Mouse (Mus musculus) liver, adult (tissue): ENCODE results near the gene Tnrc6c.

Experiments
- GATA4 ChIP-seq: IDR thresholded peaks from 2 replicates; pipeline ENCODE4 v1.6.1; 2014; ENCODE audit warnings: mild to moderate bottlenecking, low read length; ENCODE audit not compliant: insufficient replicate concordance

Gene Tnrc6c

DNA sequence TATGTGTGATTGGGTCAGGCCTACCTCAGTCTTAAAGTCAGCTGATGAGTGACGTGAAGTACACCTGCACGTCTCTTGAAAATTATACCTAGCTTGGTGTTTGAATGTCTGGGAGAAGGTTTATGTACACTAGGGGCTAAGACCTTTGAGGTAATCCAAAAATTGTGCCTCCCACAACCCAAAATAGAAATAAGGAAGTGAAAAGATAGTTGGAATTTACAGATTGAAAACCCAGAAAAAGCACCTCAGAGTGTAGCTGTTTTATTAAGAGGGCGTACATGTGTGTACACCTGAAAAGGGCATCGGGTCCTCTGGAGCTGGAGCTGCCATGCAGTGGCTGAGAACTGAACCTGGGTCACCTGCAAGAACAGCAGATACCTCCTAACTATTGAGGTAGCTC, 24.1 kb downstream of the Tnrc6c start:
- TF ChIP-seq GATA4 = no peak

DNA sequence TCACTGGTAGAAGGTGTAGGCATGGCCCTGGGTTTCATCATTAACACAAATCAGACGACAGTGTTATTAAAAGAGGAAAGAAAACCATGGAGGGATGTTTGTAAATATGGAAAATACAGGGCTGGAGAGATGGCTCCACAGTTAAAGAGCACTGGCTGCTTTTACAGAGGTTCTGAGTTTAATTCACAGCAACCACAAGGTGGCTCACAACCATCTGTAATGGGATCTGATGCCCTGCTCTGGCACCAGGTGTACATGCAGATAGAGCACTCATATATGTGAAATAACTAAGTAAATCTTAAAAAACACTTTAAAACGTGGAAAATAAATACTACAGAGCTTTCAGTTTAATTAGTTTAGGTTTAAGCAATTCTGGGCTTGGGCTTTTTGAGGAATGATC, 24.7 kb downstream of the Tnrc6c start:
- TF ChIP-seq GATA4 = no peak

DNA sequence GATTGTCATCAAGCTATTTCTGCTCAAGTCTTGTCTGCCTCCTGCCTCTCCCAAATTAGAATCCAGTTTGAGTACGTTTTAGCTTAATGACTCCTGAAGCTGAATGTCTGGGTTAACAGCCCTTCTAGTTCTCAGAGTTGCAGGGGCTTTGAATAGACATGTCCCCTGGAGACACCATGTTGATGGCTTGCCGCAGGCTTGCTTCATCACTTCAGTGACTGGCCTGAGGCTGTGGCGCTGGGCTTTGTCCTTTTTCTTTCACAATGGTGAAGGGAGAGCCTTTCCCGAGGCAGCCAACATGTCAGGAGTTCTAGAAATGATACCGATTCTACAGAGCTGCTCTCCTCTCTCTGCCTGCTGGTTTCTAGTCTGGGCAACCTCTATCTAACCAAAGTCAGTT, 30.6 kb downstream of the Tnrc6c start:
- TF ChIP-seq GATA4 = no peak

DNA sequence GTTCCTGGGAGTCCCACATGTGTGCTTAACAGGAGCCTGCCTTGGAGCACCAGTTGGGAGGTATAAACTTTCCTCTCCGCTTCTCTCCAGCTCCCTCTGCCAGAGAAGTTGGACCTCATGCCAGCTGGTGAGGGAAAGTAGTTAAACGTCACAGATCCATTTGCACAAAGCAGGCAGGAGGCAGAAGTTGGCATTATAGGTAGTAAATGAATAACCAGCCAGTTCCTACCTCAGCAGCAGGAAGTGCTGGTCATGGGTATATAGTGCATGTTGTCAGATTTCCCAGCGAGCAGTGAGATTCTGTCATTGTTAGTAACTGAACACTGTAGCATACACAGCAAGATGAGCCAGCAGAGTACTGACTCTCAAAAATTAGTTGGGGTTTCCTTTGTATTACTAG, 31.4 kb downstream of the Tnrc6c start:
- TF ChIP-seq GATA4 = no peak

DNA sequence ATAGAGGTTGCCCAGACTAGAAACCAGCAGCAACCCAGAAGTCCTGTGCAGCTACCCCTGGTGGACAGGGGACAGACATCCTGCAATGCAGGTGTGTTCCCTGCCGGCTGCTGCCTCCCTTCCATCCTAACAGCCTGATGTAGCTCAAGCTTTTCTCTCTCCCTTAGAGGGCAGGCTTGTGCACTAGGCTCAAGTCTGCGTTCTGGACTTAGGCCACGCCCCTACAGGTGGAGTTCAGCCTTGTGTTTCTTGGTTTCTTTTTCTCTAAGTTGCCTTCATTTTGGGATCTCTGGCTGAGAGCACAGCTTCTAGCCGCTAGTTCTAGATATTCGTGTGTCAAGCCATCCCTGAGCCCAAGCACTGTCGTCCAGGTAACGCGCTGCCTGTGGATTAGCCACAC, 31.9 kb downstream of the Tnrc6c start:
- no peak for TF ChIP-seq GATA4

DNA sequence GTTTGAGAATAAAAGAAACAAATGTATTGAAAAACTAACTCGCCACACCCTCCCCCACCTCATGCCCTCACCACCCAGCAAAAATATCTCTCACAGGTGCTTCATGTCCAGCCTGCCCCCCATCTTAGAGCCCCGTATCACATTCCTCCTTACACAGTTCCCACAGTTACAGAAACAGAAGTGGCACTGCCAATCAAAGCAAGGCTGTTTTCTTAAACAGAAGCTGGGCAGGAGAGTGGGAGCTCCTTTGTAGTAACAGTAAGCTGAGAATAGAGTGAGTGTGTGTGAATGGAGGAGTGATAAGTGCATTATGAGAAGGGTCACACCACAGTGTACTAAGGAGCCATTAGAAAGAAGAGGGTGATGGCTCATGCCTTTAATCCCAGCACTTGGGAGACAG, 34.5 kb downstream of the Tnrc6c start:
- no peak for TF ChIP-seq GATA4

DNA sequence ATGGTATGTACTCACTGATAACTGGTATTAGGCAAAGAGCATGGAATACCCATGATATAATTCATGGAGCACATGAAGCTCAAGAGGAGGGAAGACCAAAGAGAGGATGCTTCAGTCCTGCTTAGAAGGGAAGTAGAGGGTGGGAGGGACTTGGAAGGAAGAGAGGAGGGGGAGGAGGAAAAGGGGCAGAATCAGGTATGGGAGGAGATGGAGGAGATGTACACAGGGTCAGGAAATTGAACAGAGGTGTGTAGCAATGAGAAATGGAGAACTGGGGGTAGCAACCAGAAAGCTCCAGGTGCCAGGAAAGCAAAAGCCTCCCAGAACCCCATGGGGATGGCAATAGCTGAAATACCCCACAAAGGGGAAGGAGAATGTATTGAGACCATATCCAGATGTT, 37.2 kb downstream of the Tnrc6c start:
- no peak for TF ChIP-seq GATA4

DNA sequence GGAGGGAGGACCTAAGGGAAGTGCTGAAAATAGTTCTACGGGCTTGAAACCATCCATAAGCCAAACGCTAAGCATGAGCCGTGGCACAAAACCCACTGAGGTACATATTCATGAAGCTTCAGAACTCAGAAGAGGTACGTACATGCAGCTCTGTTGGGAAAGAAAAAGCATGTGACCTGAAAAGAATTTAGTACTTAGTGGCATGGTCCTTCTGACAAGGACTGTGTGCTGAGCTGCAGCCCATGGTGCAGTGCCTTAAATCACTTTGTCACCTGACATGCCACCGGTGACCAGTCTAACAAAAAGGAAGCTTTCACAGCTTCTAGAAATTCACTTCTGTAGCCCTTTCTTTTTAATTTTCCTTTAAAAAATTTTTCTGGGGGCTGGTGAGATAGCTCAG, 40.0 kb downstream of the Tnrc6c start:
- TF ChIP-seq GATA4 = no peak

DNA sequence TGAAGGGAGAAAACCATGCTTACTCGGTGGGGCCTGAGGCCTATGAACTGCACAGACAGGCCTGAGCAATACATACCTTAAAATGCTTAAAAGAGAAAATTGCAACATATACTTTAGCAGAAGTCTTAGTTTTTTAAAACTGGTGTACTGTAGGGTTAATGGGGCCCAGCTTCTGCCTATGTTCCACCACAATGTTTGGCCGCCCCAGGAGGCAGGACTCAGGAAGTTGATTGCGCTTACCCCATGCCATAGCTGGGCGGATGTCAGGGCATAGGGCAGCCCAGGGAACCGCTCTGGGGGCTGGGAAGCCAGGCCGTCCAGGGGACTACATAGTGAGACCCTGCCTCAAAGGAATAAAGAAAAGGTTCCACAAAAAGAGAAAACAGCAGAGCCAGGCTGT, 42.5 kb downstream of the Tnrc6c start:
- no peak for TF ChIP-seq GATA4

DNA sequence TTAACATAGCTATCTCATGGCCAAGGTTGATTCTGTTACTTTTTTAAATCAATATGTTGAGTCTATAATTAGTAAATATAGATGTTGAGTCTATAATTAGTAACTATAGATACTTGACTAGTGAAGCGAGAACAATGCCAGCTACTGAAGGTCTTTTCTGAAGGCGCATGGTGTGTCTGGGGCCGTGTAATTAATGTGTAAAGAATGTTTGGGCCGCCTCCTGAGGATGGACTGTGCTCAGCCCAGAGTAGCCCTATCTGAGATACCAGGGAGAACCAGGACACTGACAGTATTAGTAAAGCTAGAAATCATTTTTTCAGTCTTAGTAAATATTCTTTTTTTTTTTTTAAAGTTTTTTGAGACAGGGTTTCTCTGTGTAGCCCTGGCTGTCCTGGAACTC, 46.8 kb downstream of the Tnrc6c start:
- no peak for TF ChIP-seq GATA4

DNA sequence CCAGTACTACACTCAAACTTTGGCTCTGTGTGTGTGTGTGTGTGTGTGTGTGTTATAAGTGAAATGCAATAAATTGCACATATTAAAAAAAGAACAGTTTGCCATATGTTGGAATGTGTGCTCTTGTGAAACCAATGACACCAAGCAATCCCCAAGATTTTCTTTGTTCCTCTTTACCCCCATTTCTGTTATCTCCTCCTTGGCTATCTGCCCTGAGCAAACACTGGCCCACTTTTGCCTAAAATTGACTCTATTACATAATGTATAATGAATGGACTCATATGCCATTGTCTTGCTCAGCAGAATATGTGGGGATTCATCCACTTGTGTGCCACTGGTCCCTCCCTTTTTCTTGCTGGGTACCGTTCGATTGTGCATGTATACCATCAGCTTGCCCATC, 52.2 kb downstream of the Tnrc6c start:
- no peak for TF ChIP-seq GATA4

DNA sequence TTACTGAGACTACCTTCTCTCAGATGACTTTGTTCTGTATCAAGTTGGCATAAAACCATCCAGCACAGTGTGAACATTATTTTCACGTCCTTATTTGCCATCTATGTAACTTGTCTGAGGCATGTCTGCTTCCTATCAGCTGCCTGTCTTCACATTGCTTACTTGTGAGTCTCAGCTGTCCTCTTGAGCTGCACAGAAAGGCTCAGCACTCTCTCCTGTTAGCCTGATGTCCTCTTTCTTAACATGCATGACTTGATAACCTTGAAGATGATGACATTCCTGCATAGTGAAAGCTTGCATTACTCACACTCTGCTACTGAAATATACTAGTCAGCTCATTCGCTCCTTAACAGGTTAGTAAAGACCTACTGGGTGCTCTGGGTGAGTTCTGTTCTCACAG, 53.1 kb downstream of the Tnrc6c start:
- no peak for TF ChIP-seq GATA4

DNA sequence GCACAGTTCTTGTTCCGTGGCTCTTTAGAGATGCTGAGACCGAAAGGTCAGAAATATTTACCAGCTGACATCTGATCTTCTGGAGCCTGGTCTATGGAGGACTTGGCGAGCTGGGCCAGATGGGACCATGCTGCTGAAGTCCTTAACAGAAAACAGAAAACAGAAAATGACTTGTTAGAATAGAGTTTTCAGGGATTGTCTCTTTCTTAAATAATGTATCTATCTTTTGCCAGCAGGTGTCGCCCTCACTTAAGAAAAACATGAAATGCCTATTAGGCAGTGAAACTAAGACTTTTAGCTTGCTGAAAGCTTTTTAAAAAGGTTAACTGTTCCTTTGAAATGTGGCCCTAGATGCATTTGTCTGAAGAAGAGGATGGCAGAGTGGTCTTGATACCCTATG, 55.2 kb downstream of the Tnrc6c start:
- no peak for TF ChIP-seq GATA4

DNA sequence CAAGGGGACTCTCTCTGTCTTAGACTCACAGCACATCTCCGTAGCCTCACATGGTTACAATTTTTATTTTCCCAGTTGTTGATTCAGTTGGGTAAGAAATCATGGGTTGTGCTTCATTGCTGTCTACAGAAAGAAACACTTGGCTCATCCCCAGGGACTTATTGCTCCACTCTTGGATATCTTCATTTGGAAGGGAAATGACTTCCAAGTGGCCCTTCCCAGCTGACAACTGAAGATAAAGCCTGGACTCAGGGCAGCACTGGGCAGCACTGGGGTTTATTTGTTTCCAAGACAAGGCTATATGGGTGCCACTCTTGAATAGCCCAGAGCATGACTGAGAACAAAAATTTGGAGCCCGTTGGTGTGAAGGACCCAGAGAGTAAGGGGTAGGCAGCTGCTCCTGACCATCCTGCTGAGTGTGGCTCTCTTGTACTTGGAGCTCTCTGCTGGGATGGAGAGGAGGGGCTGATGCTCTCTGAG, 56.8 kb downstream of the Tnrc6c start:
- peak; percentile 95 for TF ChIP-seq GATA4

DNA sequence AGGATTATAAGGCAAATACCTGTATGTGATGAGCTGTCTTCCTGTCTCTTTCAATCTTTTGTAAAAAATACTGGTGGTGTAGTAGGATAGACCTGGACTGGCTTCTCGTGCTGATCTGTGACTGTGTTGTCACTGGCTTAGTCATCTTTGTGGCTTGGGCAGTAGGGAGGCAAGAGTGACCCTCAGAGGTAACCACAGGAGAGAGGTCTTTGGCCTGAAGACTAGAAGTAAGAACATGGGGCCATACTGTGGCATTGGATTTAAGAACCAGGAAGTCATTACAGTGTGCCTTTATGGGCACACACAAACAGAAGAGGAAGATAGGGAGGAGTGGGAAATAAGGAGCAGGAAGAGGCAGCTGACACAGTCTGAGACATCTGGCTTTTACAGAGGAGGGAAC, 58.0 kb downstream of the Tnrc6c start:
- no peak for TF ChIP-seq GATA4

DNA sequence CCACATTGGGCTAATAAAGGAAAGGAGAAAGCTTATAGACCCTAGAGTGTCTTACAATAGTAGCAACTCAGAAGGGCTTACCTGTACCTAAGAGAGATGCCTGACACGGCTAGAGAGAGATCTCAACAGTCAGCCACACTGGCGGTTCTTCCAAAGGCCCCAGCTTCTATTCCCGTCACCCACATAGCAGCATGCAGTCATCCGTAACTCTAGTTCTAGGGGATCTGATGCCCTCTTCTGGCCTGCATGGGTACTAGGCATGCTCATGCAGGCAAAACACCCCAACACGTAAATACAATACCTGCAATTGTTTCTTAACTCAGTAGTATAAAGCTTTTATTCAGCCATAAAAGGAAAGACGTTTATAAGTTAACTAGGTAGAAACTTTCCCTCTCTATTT, 59.3 kb downstream of the Tnrc6c start:
- TF ChIP-seq GATA4 = no peak

DNA sequence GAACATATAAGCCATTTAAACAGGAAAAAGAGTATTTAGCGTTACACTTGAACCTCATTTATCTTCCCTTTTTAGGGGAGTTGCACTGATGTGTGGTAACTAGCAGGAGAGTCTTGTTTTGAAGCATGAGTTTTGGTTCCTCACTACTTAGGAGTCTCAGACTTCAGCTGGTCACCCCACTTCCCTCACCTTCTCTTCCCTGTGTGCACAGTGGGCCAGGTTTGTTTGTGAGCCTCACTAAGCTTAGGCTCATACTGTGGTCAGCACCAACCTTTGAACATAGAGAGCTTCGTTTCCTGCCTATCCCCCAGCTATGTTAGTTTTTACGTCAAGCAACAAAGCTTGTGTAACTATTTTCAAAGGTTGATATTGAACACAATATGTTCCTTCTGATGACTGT, 64.7 kb downstream of the Tnrc6c start:
- TF ChIP-seq GATA4 = no peak
